ENCODE assay signal across 8 mouse cellular contexts in the genomic region with DNA sequence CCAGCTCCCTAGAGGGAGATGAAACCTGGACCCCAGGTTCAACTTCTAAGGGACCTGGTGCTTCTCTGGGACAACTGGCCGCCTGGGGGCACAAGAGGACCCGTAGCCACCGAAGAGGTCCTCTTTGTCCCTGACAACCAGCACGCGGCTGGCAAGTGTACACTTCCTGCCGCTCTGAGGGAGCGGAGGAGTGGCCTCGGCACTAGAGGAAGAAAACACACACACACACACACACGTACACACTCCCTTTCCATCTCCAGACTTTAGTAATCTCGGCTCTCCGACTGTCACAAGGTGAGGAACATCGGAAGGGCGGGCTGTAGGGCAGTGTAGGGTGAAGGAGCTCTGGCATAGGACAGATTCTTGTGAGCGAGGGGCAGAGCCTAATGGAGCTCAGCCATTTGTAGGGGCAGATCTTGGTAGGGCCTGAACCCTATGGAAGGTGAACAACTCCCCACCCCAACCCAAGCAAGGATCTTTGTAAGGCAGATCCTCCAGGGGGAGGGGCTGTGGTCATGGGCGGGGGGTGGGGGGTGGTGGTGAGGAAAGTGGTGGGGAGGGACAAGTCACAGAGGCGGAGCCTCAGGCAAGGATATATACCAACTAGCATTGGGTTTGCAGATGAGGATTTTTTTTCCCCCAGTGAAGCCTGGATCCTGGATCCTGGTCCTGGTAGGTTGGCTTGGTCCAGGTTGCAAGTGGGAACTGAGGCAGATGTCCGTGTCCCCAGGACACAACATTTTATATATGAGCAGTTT. TPM values are rescaled to one million over a fixed set of nuclear protein-coding genes. Genes with fewer than 3 reads are reported as not detected.
DNase-seq lines count a peak whose midpoint lies in the region; ATAC-seq and TF ChIP-seq lines count a peak whose summit lies in the region.

No protein-coding gene starts in this region.

- no peaks in the 10 kb centered on the region for H3K9me3 ChIP-seq in heart, embryonic 16.5 days (replicated peaks; ENCODE audit: control insufficient read depth, low read length)
- H3K9me3 ChIP-seq in lung, embryonic 14.5 days (ENCODE audit: low read depth, low read length): no peaks in the 10 kb centered on the region
- H3K9me3 ChIP-seq in neural tube, embryonic 15.5 days (replicated peaks): no peaks in the 10 kb centered on the region

- peak; percentile 64 to 67 for DNase-seq in CD8-positive naive resting alpha-beta T cell, adult 2 months (ENCODE audit: low read depth in 2 of 2, low spot score in 2 of 2)
- peak; percentile 79 for DNase-seq in c-Kit-positive CD71-negative TER-119-negative erythroid progenitor cells, embryonic 14.5 days (ENCODE audit: low read depth)
- DNase-seq in fibroblast of lung, adult 2 months (ENCODE audit: low read depth): peak; percentile 23
- peak; percentile 92 for DNase-seq in kidney, postnatal 14 days
- DNase-seq in lung, embryonic 14.5 days: peak; percentile 94
- DNase-seq in testis, postnatal 14 days (ENCODE audit: low spot score): peak; percentile 79

- TF ChIP-seq CTCF in lung, embryonic 14.5 days (IDR thresholded peaks at IDR 0.05; ENCODE audit: low read depth): peak; percentile 87

- peaks cover 11% of the 10 kb centered on the region for H3K4me1 ChIP-seq in heart, embryonic 16.5 days (ENCODE audit: control insufficient read depth, insufficient read depth, low read length)
- no peaks in the 10 kb centered on the region for H3K4me1 ChIP-seq in lung, embryonic 14.5 days (ENCODE audit: insufficient read depth)
- H3K4me1 ChIP-seq in neural tube, embryonic 15.5 days: peaks cover 13% of the 10 kb centered on the region

- no peaks in the 10 kb centered on the region for H3K36me3 ChIP-seq in heart, embryonic 16.5 days (ENCODE audit: control insufficient read depth, insufficient read depth)
- no peaks in the 10 kb centered on the region for H3K36me3 ChIP-seq in lung, embryonic 14.5 days (ENCODE audit: insufficient read depth)
- H3K36me3 ChIP-seq in neural tube, embryonic 15.5 days: no peaks in the 10 kb centered on the region

- H3K9ac ChIP-seq in heart, embryonic 16.5 days (ENCODE audit: low read length): peak overlapping the region; percentile 65
- H3K9ac ChIP-seq in lung, embryonic 14.5 days: peak overlapping the region; percentile 61
- H3K9ac ChIP-seq in neural tube, embryonic 15.5 days (replicated peaks): peak overlapping the region; percentile 42

- 8% methylated on average over 17 of the region's 17 CpGs for WGBS in heart, embryonic 16.5 days
- WGBS in lung, embryonic 14.5 days: 8% methylated on average over 17 of the region's 17 CpGs
- 11% methylated on average over 17 of the region's 17 CpGs for WGBS in neural tube, embryonic 15.5 days

- no peaks in the 10 kb centered on the region for H3K27me3 ChIP-seq in heart, embryonic 16.5 days (ENCODE audit: control insufficient read depth, insufficient read depth, low read length)
- no peaks in the 10 kb centered on the region for H3K27me3 ChIP-seq in lung, embryonic 14.5 days (ENCODE audit: insufficient read depth, low read length)
- H3K27me3 ChIP-seq in neural tube, embryonic 15.5 days (replicated peaks): no peaks in the 10 kb centered on the region

- H3K4me3 ChIP-seq in heart, embryonic 16.5 days (ENCODE audit: low read length): peak overlapping the region; percentile 55
- peak overlapping the region; percentile 42 for H3K4me3 ChIP-seq in lung, embryonic 14.5 days (ENCODE audit: low read depth, low read length)
- H3K4me3 ChIP-seq in neural tube, embryonic 15.5 days (replicated peaks): peak overlapping the region; percentile 36

- peak; percentile 85 for ATAC-seq in heart, embryonic 16.5 days (replicated peaks; ENCODE audit: extremely low read depth, insufficient read depth, low FRiP score)
- ATAC-seq in lung, embryonic 14.5 days (ENCODE audit: insufficient read depth): peak; percentile 89
- ATAC-seq in neural tube, embryonic 15.5 days (ENCODE audit: low FRiP score): peak; percentile 88

- peak overlapping the region; percentile 72 for H3K27ac ChIP-seq in heart, embryonic 16.5 days (ENCODE audit: low read length)
- peak overlapping the region; percentile 88 for H3K27ac ChIP-seq in lung, embryonic 14.5 days (ENCODE audit: low read depth)
- peak overlapping the region; percentile 58; the same call in 1 of the 2 replicates for H3K27ac ChIP-seq in neural tube, embryonic 15.5 days (replicated peaks)

- H3K4me2 ChIP-seq in heart, embryonic 16.5 days (ENCODE audit: low read depth, low read length): peak overlapping the region; percentile 69
- H3K4me2 ChIP-seq in lung, embryonic 14.5 days: peak overlapping the region; percentile 80
- peak overlapping the region; percentile 60 for H3K4me2 ChIP-seq in neural tube, embryonic 15.5 days

RNA-seq across cellular contexts. Expression of gene Stk25, which starts 10.5 kb away (rescaled TPM):
- polyA plus RNA-seq in heart, embryonic 16.5 days (2015; fragmentation: Nextera tagmentation; extraction: Ambion mirVana): 150 and 158 TPM in 2 replicates
- 180 and 181 TPM in 2 replicates for polyA plus RNA-seq in lung, embryonic 14.5 days (2014; fragmentation: Nextera tagmentation; extraction: Ambion mirVana)
- 300 and 346 TPM in 2 replicates for polyA plus RNA-seq in neural tube, embryonic 15.5 days (2015; fragmentation: Nextera tagmentation; extraction: Ambion mirVana)

RNA-seq across cellular contexts. Expression of gene Bok, which starts 16.5 kb away (rescaled TPM):
- polyA plus RNA-seq in heart, embryonic 16.5 days (2015; fragmentation: Nextera tagmentation; extraction: Ambion mirVana): 41.4 and 46.4 TPM in 2 replicates
- 81.4 and 90.1 TPM in 2 replicates for polyA plus RNA-seq in lung, embryonic 14.5 days (2014; fragmentation: Nextera tagmentation; extraction: Ambion mirVana)
- 86.3 and 86.6 TPM in 2 replicates for polyA plus RNA-seq in neural tube, embryonic 15.5 days (2015; fragmentation: Nextera tagmentation; extraction: Ambion mirVana)

Comparison
In these comparisons a context has a peak if more than half of its experiments do, and no peak if none do; other contexts are left out.
1. Peak in every context shown above with its lines: DNase-seq, ATAC-seq, H3K4me3 ChIP-seq and H3K27ac ChIP-seq.
2. DNase-seq: peak in every context shown above with its lines; median percentile 94 in lung, embryonic 14.5 days; 92 in kidney, postnatal 14 days; 79 in c-Kit-positive CD71-negative TER-119-negative erythroid progenitor cells, embryonic 14.5 days; 79 in testis, postnatal 14 days; 66 in CD8-positive naive resting alpha-beta T cell, adult 2 months; 23 in fibroblast of lung, adult 2 months.